Comparison of ENCODE assay signal across 16 mouse cellular contexts in genomic region chr4:108942171-108942570, GRCm38 (mm10).
"Had no signal": no experiment of that assay in that cellular context is flagged by ENCODE, and none has a peak within 500 bp of the region (broad histone marks: within the 10 kb centered on the region; RNA-seq: fewer than 3 reads in every experiment).

No protein-coding gene starts in this region.

- H3K4me1 ChIP-seq: stomach, embryonic 15.5 days had no signal

- H3K27ac ChIP-seq: neural tube, embryonic 13.5 days; neural tube, embryonic 15.5 days; stomach, embryonic 15.5 days; stomach, postnatal 0 days had no signal

- H3K9me3 ChIP-seq: neural tube, embryonic 13.5 days; neural tube, embryonic 15.5 days; stomach, embryonic 15.5 days had no signal

- H3K36me3 ChIP-seq: neural tube, embryonic 13.5 days; neural tube, embryonic 15.5 days; stomach, embryonic 15.5 days had no signal

- H3K9ac ChIP-seq: neural tube, embryonic 13.5 days; neural tube, embryonic 15.5 days; stomach, embryonic 15.5 days had no signal

- H3K4me2 ChIP-seq: neural tube, embryonic 13.5 days; neural tube, embryonic 15.5 days; stomach, embryonic 15.5 days had no signal

- DNase-seq: retina, postnatal 1 day; right cerebral cortex, adult 18-20 months; right cerebral cortex, postnatal 14 days; right cerebral cortex, postnatal 25 days; right cerebral cortex, postnatal 4 days; spleen, adult 18-20 months; thymus, adult 18-20 months; thymus, adult 2 months; thymus, postnatal 14 days; thymus, postnatal 25 days; thymus, postnatal 36 days; thymus, postnatal 4 days had no signal

- H3K4me3 ChIP-seq: neural tube, embryonic 13.5 days; neural tube, embryonic 15.5 days; stomach, embryonic 15.5 days had no signal

- H3K27me3 ChIP-seq: neural tube, embryonic 13.5 days; neural tube, embryonic 15.5 days; stomach, embryonic 15.5 days had no signal
